8 mouse cellular contexts compared by ENCODE assay signal in genomic region chr1:89136089-89136811, GRCm38 (mm10).
DNase-seq lines count a peak whose midpoint lies in the region; ATAC-seq lines count a peak whose summit lies in the region.

No protein-coding gene starts in this region.

- DNase-seq in frontal cortex, postnatal 25 days (ENCODE audit: low spot score in 2 of 2): no peak
- DNase-seq in adrenal gland, postnatal 36 days: peak; percentile 36 to 55
- DNase-seq in heart, adult 9 months (ENCODE audit: low spot score in 2 of 2): peak; percentile 72
- DNase-seq in layer of hippocampus, adult 8-10 months (ENCODE audit: low spot score in 2 of 2): peak; percentile 32 to 42
- peak; percentile 77 to 81 for DNase-seq in right cerebral cortex, postnatal 10 days (ENCODE audit: low spot score in 2 of 2)
- no peak for DNase-seq in urinary bladder, adult 18-20 months (ENCODE audit: low spot score in 2 of 2)

- peak; percentile 55 for ATAC-seq in frontal cortex, adult (ENCODE audit: low TSS enrichment)
- no peak for ATAC-seq in erythroid progenitor cell, adult 5-6 weeks (replicated peaks; ENCODE audit: low FRiP score, poor library complexity, severe bottlenecking)

Comparison
In these comparisons a context has a peak if more than half of its experiments do, and no peak if none do; other contexts are left out.
1. DNase-seq: peak in adrenal gland, postnatal 36 days (2 of 2), heart, adult 9 months (2 of 2), layer of hippocampus, adult 8-10 months (2 of 2) and right cerebral cortex, postnatal 10 days (2 of 2); none in frontal cortex, postnatal 25 days (0 of 2) and urinary bladder, adult 18-20 months (0 of 2).